Mouse (Mus musculus) testis, adult 2 months (tissue): ENCODE measurements around the gene Rpia. TPM values are rescaled to one million over a fixed set of nuclear protein-coding genes. Genes with fewer than 3 reads are reported as not detected.

Experiments
- H3K27ac ChIP-seq: fragments of 200-500 bp; 2 replicates; pipeline ENCODE4 v1.5.1; 2012; ENCODE audit warnings: low read depth, low read length; ENCODE audit not compliant: control insufficient read depth, insufficient read depth
- H3K27me3 ChIP-seq: fragments of 200-500 bp; 2 replicates; pipeline ENCODE4 v1.6.1; 2012; ENCODE audit warnings: mild to moderate bottlenecking, low read length, moderate library complexity; ENCODE audit not compliant: control insufficient read depth, insufficient read depth
- H3K36me3 ChIP-seq: fragments of 200-500 bp; 2 replicates; pipeline ENCODE4 v1.6.1; 2012; ENCODE audit warnings: mild to moderate bottlenecking, low read length; ENCODE audit not compliant: control insufficient read depth, insufficient read depth
- H3K4me1 ChIP-seq: fragments of 200-500 bp; 2 replicates; pipeline ENCODE4 v1.6.1; 2012; ENCODE audit warnings: low read length; ENCODE audit not compliant: control insufficient read depth, insufficient read depth
- H3K4me3 ChIP-seq: fragments of 200-500 bp; 2 replicates; pipeline ENCODE4 v1.5.1; 2012; ENCODE audit warnings: low read depth, mild to moderate bottlenecking, low read length, moderate library complexity, mixed read lengths; ENCODE audit not compliant: control insufficient read depth
- CTCF ChIP-seq: fragments of 200-500 bp; IDR thresholded peaks from 2 replicates; pipeline ENCODE4 v1.5.1; 2012; ENCODE audit warnings: low read depth, mild to moderate bottlenecking, inconsistent platforms, low read length, moderate library complexity; ENCODE audit not compliant: control insufficient read depth, insufficient read depth, insufficient replicate concordance
- POLR2A ChIP-seq: fragments of 200-500 bp; IDR thresholded peaks from 2 replicates; pipeline ENCODE4 v1.6.1; 2012; ENCODE audit warnings: low read depth, mild to moderate bottlenecking, inconsistent platforms, low read length, moderate library complexity; ENCODE audit not compliant: control insufficient read depth
- polyA plus RNA-seq: library from polyadenylated mRNA; depleted of rRNA; stranded (reverse); fragments of >200 nt; gene quantifications from 2 replicates; pipeline ENCODE4 v1.2.3, GENCODE M21; 2012

The Rpia gene
- polyA plus RNA-seq, 1 experiment: 10.0 TPM

DNA sequence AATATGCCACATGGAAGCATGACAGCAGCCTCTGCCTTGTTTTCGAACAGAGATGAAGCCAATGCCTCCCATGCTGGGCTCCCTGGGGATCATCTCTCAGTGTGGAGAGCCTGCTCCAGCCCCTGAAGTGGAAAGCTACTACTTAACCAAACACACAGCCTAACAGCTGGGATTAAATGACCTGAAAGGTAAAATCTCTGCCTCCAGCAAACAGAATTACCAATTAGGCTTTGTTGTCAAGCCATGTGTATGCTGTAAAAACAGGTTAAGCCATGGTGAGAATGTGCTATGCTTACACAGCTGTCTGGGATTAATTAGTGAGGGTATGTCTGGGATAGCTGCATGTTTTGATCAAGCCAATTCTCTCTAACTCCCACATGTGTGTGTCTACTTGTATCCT is 42.3 kb downstream of the Rpia start:
- no peak for TF ChIP-seq POLR2A
- TF ChIP-seq CTCF: no peak
- Histone ChIP-seq H3K27me3 (no peaks in the 10 kb centered on the region), H3K4me1 (peaks cover under 1% of the 10 kb centered on the region; the same call in 1 of the 2 replicates), H3K27ac (no peak overlapping the region), H3K36me3 (no peaks in the 10 kb centered on the region), H3K4me3 (no peak overlapping the region)

DNA sequence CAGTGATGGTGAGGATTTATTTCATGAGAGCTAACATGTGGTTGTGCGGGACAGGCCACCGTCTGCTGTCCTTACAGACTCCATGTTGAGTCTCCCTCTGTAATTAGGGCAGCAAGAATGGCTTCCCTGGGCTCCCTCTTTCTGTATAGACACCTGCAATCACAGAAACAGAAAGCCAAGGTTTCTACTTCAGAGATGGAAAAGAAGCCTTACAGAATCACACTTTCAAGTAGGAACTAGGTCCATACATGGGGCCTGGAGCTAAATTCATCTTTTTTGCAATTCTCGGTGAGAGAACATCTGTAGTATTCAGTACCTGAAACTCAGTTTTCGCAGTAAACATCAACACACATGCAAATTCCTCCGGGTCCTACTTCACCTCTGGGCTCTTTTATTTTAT is 44.3 kb downstream of the Rpia start:
- no peaks in the 10 kb centered on the region for H3K27me3 ChIP-seq
- no peaks in the 10 kb centered on the region for H3K4me1 ChIP-seq
- no peak overlapping the region for H3K27ac ChIP-seq
- TF ChIP-seq POLR2A (no peak), CTCF (no peak)
- H3K4me3 ChIP-seq: no peak overlapping the region
- H3K36me3 ChIP-seq: no peaks in the 10 kb centered on the region

DNA sequence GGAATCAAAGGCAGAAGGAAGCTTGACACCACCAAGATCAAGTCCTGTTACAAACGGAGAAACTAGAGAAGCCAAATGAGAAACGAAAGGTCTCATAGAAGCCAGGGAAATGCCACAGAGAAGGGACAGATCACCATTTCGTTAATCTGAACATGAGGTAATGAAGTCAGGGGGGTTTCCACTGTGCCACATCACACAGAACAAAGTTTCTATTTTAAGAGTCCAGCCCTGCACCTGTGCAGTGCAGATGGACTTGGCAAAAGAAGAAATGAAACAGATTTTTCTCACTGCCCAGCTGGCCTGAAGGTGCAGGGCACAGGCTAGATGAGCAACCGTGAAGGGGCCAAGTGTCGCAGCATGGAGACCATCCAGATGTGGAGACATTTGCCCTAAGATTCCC is 48.1 kb downstream of the Rpia start:
- no peak overlapping the region for H3K27ac ChIP-seq
- TF ChIP-seq CTCF (no peak), POLR2A (no peak)
- H3K27me3 ChIP-seq: no peaks in the 10 kb centered on the region
- H3K4me1 ChIP-seq: no peaks in the 10 kb centered on the region
- H3K36me3 ChIP-seq: no peaks in the 10 kb centered on the region
- H3K4me3 ChIP-seq: no peak overlapping the region

GRCm38 (mm10) chr6:70742833-70743232 is 49.2 kb downstream of the Rpia start:
- no peak overlapping the region for H3K27ac ChIP-seq
- no peaks in the 10 kb centered on the region for H3K4me1 ChIP-seq
- TF ChIP-seq POLR2A: no peak
- TF ChIP-seq CTCF: no peak
- H3K27me3 ChIP-seq: no peaks in the 10 kb centered on the region
- H3K4me3 ChIP-seq: no peak overlapping the region
- H3K36me3 ChIP-seq: no peaks in the 10 kb centered on the region

DNA sequence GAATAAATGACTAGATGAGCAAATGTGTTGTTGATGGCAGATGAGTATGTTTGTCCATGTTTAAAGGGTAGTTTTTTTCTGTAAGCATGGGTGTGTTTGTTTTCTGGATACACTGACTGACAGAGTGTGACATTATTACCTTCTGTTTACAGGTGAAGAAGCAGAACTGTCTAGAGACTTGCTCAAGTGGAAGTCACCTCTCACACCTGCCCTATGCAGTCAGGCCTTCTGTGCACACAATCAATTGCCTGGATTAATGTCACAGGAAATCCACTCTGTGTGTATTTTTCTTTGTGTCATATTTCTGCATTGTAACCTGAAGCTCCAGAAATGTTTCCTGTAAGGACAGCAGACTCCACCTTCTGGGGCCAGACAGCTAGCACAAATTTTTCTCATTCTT is 51.5 kb downstream of the Rpia start:
- H3K4me1 ChIP-seq: no peaks in the 10 kb centered on the region
- H3K27ac ChIP-seq: no peak overlapping the region
- no peak for TF ChIP-seq POLR2A
- no peak for TF ChIP-seq CTCF
- no peak overlapping the region for H3K4me3 ChIP-seq
- H3K36me3 ChIP-seq: no peaks in the 10 kb centered on the region
- no peaks in the 10 kb centered on the region for H3K27me3 ChIP-seq

DNA sequence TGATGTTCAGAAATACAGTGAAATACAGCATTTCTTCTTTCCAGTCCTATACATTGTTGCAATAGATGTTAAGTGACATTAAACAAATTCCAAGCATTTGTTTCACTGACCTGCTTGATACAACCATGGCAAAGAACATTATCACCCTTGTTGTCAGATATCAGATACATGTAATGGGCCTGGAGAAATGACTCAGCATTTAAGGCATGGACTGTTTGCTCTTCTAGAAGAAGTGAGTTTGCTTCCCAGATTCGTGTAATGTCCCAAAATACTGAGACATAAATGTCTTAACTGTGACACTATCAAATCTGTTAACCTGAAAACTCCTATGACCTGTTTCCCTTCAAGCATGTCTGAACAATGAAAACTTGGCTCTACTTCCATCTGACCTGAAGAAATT is 52.6 kb downstream of the Rpia start:
- H3K4me1 ChIP-seq: no peaks in the 10 kb centered on the region
- no peaks in the 10 kb centered on the region for H3K27me3 ChIP-seq
- no peak overlapping the region for H3K4me3 ChIP-seq
- H3K36me3 ChIP-seq: no peaks in the 10 kb centered on the region
- no peak for TF ChIP-seq CTCF
- no peak for TF ChIP-seq POLR2A
- H3K27ac ChIP-seq: no peak overlapping the region

DNA sequence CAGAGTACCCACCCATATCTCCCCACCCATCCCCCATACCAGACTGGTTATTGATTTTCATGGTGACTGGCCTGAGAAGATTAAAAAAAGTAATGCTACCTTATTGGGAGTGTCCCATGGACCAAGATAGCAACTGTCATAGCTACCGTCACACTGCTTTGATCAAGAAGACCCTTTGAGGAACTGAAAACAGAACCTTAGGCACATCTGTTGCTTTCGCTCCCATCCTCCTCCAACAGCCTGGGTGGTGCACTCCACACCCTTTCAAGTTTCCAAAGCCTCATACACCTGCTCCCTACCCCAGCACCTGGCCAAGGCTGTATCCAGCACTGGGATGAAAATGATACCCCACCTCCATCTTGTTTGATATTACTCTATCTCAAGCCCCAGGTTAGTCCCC is 56.5 kb downstream of the Rpia start:
- H3K4me3 ChIP-seq: no peak overlapping the region
- no peaks in the 10 kb centered on the region for H3K36me3 ChIP-seq
- no peaks in the 10 kb centered on the region for H3K27me3 ChIP-seq
- TF ChIP-seq POLR2A (no peak), CTCF (no peak)
- H3K4me1 ChIP-seq: no peaks in the 10 kb centered on the region
- no peak overlapping the region for H3K27ac ChIP-seq

GRCm38 (mm10) chr6:70730828-70731227 is 61.2 kb downstream of the Rpia start:
- Histone ChIP-seq H3K4me1 (no peaks in the 10 kb centered on the region), H3K4me3 (no peak overlapping the region), H3K36me3 (no peaks in the 10 kb centered on the region), H3K27me3 (no peaks in the 10 kb centered on the region), H3K27ac (no peak overlapping the region)
- TF ChIP-seq CTCF (no peak), POLR2A (no peak)
